Mouse (Mus musculus): ENCODE results near the gene Foxo3. TPM values are rescaled to one million over a fixed set of nuclear protein-coding genes. Genes with fewer than 3 reads are reported as not detected.

Gene Foxo3
- polyA plus RNA-seq, 1 experiment: 30.2 TPM

- TF ChIP-seq POLR2A (IDR thresholded peaks at IDR 0.05; ENCODE audit: low read depth, low read length) (no peak), CTCF (IDR thresholded peaks at IDR 0.05; ENCODE audit: borderline replicate concordance, insufficient read depth, low read length) (no peak)
- H3K4me1 ChIP-seq (ENCODE audit: control insufficient read depth, insufficient read depth, low read length): peaks cover 6% of the 10 kb centered on the region
- H3K4me3 ChIP-seq (ENCODE audit: insufficient read depth, low read length): no peak overlapping the region
- H3K27ac ChIP-seq (ENCODE audit: insufficient read depth, low read length): no peak overlapping the region
Measured at GRCm38 (mm10) chr10:42232977-42233376, 43.6 kb downstream of the Foxo3 start.

- Histone ChIP-seq H3K4me1 (ENCODE audit: control insufficient read depth, insufficient read depth, low read length) (peaks cover 6% of the 10 kb centered on the region), H3K4me3 (ENCODE audit: insufficient read depth, low read length) (no peak overlapping the region), H3K27ac (ENCODE audit: insufficient read depth, low read length) (no peak overlapping the region)
- TF ChIP-seq CTCF (IDR thresholded peaks at IDR 0.05; ENCODE audit: borderline replicate concordance, insufficient read depth, low read length): no peak
- TF ChIP-seq POLR2A (IDR thresholded peaks at IDR 0.05; ENCODE audit: low read depth, low read length): no peak
Measured at GRCm38 (mm10) chr10:42231847-42232246, 44.7 kb downstream of the Foxo3 start.

GRCm38 (mm10) chr10:42231100-42231541 lies 45.4 kb downstream of the Foxo3 start:
- Histone ChIP-seq H3K27ac (ENCODE audit: insufficient read depth, low read length) (no peak overlapping the region), H3K4me1 (ENCODE audit: control insufficient read depth, insufficient read depth, low read length) (peaks cover 6% of the 10 kb centered on the region), H3K4me3 (ENCODE audit: insufficient read depth, low read length) (no peak overlapping the region)
- no peak for TF ChIP-seq POLR2A (IDR thresholded peaks at IDR 0.05; ENCODE audit: low read depth, low read length)
- TF ChIP-seq CTCF (IDR thresholded peaks at IDR 0.05; ENCODE audit: borderline replicate concordance, insufficient read depth, low read length): no peak

- TF ChIP-seq CTCF (IDR thresholded peaks at IDR 0.05; ENCODE audit: borderline replicate concordance, insufficient read depth, low read length) (no peak), POLR2A (IDR thresholded peaks at IDR 0.05; ENCODE audit: low read depth, low read length) (no peak)
- Histone ChIP-seq H3K4me3 (ENCODE audit: insufficient read depth, low read length) (no peak overlapping the region), H3K27ac (ENCODE audit: insufficient read depth, low read length) (no peak overlapping the region), H3K4me1 (ENCODE audit: control insufficient read depth, insufficient read depth, low read length) (peaks cover 6% of the 10 kb centered on the region)
Measured at GRCm38 (mm10) chr10:42230471-42231099, 46.0 kb downstream of the Foxo3 start.

GRCm38 (mm10) chr10:42227751-42228241 lies 48.8 kb downstream of the Foxo3 start:
- no peak overlapping the region for H3K27ac ChIP-seq (ENCODE audit: insufficient read depth, low read length)
- no peak for TF ChIP-seq POLR2A (IDR thresholded peaks at IDR 0.05; ENCODE audit: low read depth, low read length)
- no peak for TF ChIP-seq CTCF (IDR thresholded peaks at IDR 0.05; ENCODE audit: borderline replicate concordance, insufficient read depth, low read length)
- H3K4me3 ChIP-seq (ENCODE audit: insufficient read depth, low read length): no peak overlapping the region
- peaks cover 6% of the 10 kb centered on the region for H3K4me1 ChIP-seq (ENCODE audit: control insufficient read depth, insufficient read depth, low read length)

GRCm38 (mm10) chr10:42226176-42226575 lies 50.4 kb downstream of the Foxo3 start:
- no peak overlapping the region for H3K4me3 ChIP-seq (ENCODE audit: insufficient read depth, low read length)
- H3K4me1 ChIP-seq (ENCODE audit: control insufficient read depth, insufficient read depth, low read length): peaks cover 5% of the 10 kb centered on the region
- no peak overlapping the region for H3K27ac ChIP-seq (ENCODE audit: insufficient read depth, low read length)
- TF ChIP-seq CTCF (IDR thresholded peaks at IDR 0.05; ENCODE audit: borderline replicate concordance, insufficient read depth, low read length) (no peak), POLR2A (IDR thresholded peaks at IDR 0.05; ENCODE audit: low read depth, low read length) (no peak)

- Histone ChIP-seq H3K4me3 (ENCODE audit: insufficient read depth, low read length) (no peak overlapping the region), H3K27ac (ENCODE audit: insufficient read depth, low read length) (no peak overlapping the region), H3K4me1 (ENCODE audit: control insufficient read depth, insufficient read depth, low read length) (peaks cover 3% of the 10 kb centered on the region; the same call in 1 of the 2 replicates)
- TF ChIP-seq POLR2A (IDR thresholded peaks at IDR 0.05; ENCODE audit: low read depth, low read length) (no peak), CTCF (IDR thresholded peaks at IDR 0.05; ENCODE audit: borderline replicate concordance, insufficient read depth, low read length) (no peak)
Measured at GRCm38 (mm10) chr10:42225184-42225935, 51.2 kb downstream of the Foxo3 start.

GRCm38 (mm10) chr10:42221996-42222395 lies 54.6 kb downstream of the Foxo3 start:
- TF ChIP-seq CTCF (IDR thresholded peaks at IDR 0.05; ENCODE audit: borderline replicate concordance, insufficient read depth, low read length) (no peak), POLR2A (IDR thresholded peaks at IDR 0.05; ENCODE audit: low read depth, low read length) (no peak)
- Histone ChIP-seq H3K4me1 (ENCODE audit: control insufficient read depth, insufficient read depth, low read length) (peaks cover 17% of the 10 kb centered on the region), H3K27ac (ENCODE audit: insufficient read depth, low read length) (no peak overlapping the region), H3K4me3 (ENCODE audit: insufficient read depth, low read length) (no peak overlapping the region)

- H3K4me1 ChIP-seq (ENCODE audit: control insufficient read depth, insufficient read depth, low read length): peaks cover 17% of the 10 kb centered on the region
- H3K27ac ChIP-seq (ENCODE audit: insufficient read depth, low read length): no peak overlapping the region
- no peak for TF ChIP-seq CTCF (IDR thresholded peaks at IDR 0.05; ENCODE audit: borderline replicate concordance, insufficient read depth, low read length)
- no peak for TF ChIP-seq POLR2A (IDR thresholded peaks at IDR 0.05; ENCODE audit: low read depth, low read length)
- H3K4me3 ChIP-seq (ENCODE audit: insufficient read depth, low read length): no peak overlapping the region
Measured at GRCm38 (mm10) chr10:42221136-42221891, 55.2 kb downstream of the Foxo3 start.

All from embryonic fibroblast, embryonic 13.5 days (primary cell).